Mouse (Mus musculus): ENCODE results near the gene Dscam. TPM values are rescaled to one million over a fixed set of nuclear protein-coding genes. Genes with fewer than 3 reads are reported as not detected.
A peak's percentile ranks its signal among the peaks of the same experiment; 100 is the strongest.

The Dscam gene
- total and polyA plus RNA-seq, 2 experiments: not detected

DNA sequence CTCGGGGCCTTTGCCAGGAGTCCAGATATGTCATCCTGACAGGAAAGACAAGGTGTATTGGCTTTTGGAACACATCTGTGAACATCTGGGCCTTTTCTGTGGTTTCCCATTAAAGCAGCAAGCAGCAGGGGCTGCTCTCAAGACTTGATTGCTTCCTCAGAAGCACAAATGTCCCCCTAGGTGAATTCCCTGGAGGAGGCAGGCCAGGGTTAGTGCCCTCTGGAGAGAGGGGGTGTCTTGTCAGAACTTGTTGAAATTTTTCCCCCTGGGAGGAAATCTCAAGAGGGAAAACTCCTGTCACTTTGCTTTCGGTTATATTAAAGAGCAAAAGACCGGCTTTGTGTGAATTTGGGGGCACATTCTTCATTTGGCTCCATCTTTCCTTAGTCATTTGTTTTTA lies 1.9 kb downstream of the Dscam start:
- Histone ChIP-seq H3K79me2 (ENCODE audit: control insufficient read depth, insufficient read depth, low read length) (no peaks in the 10 kb centered on the region), H3K9ac (ENCODE audit: low read depth, low read length) (no peak overlapping the region), H3K36me3 (ENCODE audit: control insufficient read depth, insufficient read depth, low read length) (no peaks in the 10 kb centered on the region), H3K27me3 (ENCODE audit: control insufficient read depth, insufficient read depth, low read length) (peaks cover 8% of the 10 kb centered on the region; the same call in 1 of the 2 replicates), H3K27ac (replicated peaks; ENCODE audit: insufficient read depth, low read depth, low read length) (no peak overlapping the region), H3K4me1 (ENCODE audit: control insufficient read depth, insufficient read depth, low read length) (no peaks in the 10 kb centered on the region), H3K4me3 (ENCODE audit: insufficient read depth, low read depth, low read length) (no peak overlapping the region)
- 60% methylated on average over 3 of the region's 3 CpGs for WGBS
- TF ChIP-seq CTCF (IDR thresholded peaks at IDR 0.05; ENCODE audit: low read depth, low read length): no peak
- no peak for TF ChIP-seq POLR2A (IDR thresholded peaks at IDR 0.05; ENCODE audit: extremely low read depth, insufficient read depth, low read length)
- DNase-seq (ENCODE audit: extremely low read depth, low read depth, low spot score): no peak

DNA sequence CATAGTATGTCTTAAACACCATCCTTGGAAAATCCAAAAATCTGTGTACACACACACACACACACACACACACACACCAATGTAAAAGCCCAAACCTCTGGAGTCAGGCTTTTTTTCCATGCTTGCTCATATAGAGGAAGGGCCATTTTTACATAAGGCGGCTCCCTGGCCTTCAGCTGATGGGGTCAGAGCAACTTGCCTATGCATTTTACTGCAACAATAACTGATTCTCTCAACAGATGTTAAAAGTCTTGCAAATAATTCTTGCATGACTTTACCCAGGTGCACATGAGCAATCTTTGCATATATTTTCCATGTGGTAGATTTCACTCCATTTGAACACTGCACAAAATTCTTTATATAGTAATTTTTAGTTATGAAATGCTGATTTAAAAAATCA lies 2.5 kb downstream of the Dscam start:
- Histone ChIP-seq H3K9ac (ENCODE audit: low read depth, low read length) (no peak overlapping the region), H3K27ac (replicated peaks; ENCODE audit: insufficient read depth, low read depth, low read length) (no peak overlapping the region), H3K27me3 (ENCODE audit: control insufficient read depth, insufficient read depth, low read length) (peaks cover 8% of the 10 kb centered on the region; the same call in 1 of the 2 replicates), H3K79me2 (ENCODE audit: control insufficient read depth, insufficient read depth, low read length) (no peaks in the 10 kb centered on the region), H3K4me3 (ENCODE audit: insufficient read depth, low read depth, low read length) (no peak overlapping the region), H3K36me3 (ENCODE audit: control insufficient read depth, insufficient read depth, low read length) (no peaks in the 10 kb centered on the region), H3K4me1 (ENCODE audit: control insufficient read depth, insufficient read depth, low read length) (no peaks in the 10 kb centered on the region)
- DNase-seq (ENCODE audit: extremely low read depth, low read depth, low spot score): no peak
- WGBS: 97% methylated on average over 1 of the region's 1 CpGs
- TF ChIP-seq POLR2A (IDR thresholded peaks at IDR 0.05; ENCODE audit: extremely low read depth, insufficient read depth, low read length) (no peak), CTCF (IDR thresholded peaks at IDR 0.05; ENCODE audit: low read depth, low read length) (no peak)

GRCm38 (mm10) chr16:97166166-97166565 lies 4.4 kb downstream of the Dscam start:
- 61% methylated on average over 2 of the region's 2 CpGs for WGBS
- no peak overlapping the region for H3K4me3 ChIP-seq (ENCODE audit: insufficient read depth, low read depth, low read length)
- H3K4me1 ChIP-seq (ENCODE audit: control insufficient read depth, insufficient read depth, low read length): no peaks in the 10 kb centered on the region
- DNase-seq (ENCODE audit: extremely low read depth, low read depth, low spot score): no peak
- no peaks in the 10 kb centered on the region for H3K79me2 ChIP-seq (ENCODE audit: control insufficient read depth, insufficient read depth, low read length)
- no peak overlapping the region for H3K27ac ChIP-seq (replicated peaks; ENCODE audit: insufficient read depth, low read depth, low read length)
- TF ChIP-seq POLR2A (IDR thresholded peaks at IDR 0.05; ENCODE audit: extremely low read depth, insufficient read depth, low read length): no peak
- TF ChIP-seq CTCF (IDR thresholded peaks at IDR 0.05; ENCODE audit: low read depth, low read length): no peak
- H3K36me3 ChIP-seq (ENCODE audit: control insufficient read depth, insufficient read depth, low read length): no peaks in the 10 kb centered on the region
- H3K27me3 ChIP-seq (ENCODE audit: control insufficient read depth, insufficient read depth, low read length): peaks cover 3% of the 10 kb centered on the region; the same call in 1 of the 2 replicates
- H3K9ac ChIP-seq (ENCODE audit: low read depth, low read length): no peak overlapping the region

DNA sequence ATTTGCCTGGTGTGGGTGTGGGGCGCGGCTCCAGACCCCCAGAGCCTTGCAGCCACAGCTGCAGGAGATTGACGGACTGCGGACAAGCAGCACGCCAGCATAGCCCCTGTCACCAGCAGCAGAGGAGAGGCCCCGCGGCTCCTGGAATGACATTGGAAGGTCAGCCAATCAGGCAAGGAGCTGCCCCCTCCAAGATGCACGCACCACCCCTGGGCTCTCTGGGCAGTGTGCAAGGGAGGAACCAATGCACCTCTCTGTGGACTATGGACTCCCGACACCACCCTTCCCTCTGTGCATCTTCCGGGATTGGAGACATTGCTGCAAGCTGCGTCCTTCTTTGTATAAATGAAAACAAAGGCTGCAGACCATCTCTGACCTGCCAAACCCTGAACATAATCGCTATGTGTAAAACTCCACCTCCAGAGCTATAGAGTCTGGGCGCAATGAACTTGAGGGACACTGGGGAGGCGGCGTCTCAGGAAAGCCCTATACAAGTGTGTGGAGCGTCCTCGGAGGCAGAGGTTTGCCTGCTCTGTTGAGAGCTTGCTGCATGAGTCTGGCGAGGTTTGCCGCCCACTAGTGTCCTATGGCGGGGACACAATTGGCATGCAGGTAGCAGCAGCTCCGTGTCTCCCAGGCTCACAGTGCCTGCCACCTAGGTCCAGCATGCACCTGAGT lies 5.0 kb downstream of the Dscam start:
- no peaks in the 10 kb centered on the region for H3K4me1 ChIP-seq (ENCODE audit: control insufficient read depth, insufficient read depth, low read length)
- no peak overlapping the region for H3K9ac ChIP-seq (ENCODE audit: low read depth, low read length)
- no peaks in the 10 kb centered on the region for H3K79me2 ChIP-seq (ENCODE audit: control insufficient read depth, insufficient read depth, low read length)
- TF ChIP-seq CTCF (IDR thresholded peaks at IDR 0.05; ENCODE audit: low read depth, low read length): peak; percentile 79
- TF ChIP-seq POLR2A (IDR thresholded peaks at IDR 0.05; ENCODE audit: extremely low read depth, insufficient read depth, low read length): no peak
- no peaks in the 10 kb centered on the region for H3K36me3 ChIP-seq (ENCODE audit: control insufficient read depth, insufficient read depth, low read length)
- 3% methylated on average over 21 of the region's 21 CpGs for WGBS
- 0 out of 2 replicates have a peak, but pooled peaks cover 3% of the 10 kb centered on the region for H3K27me3 ChIP-seq (ENCODE audit: control insufficient read depth, insufficient read depth, low read length)
- H3K27ac ChIP-seq (replicated peaks; ENCODE audit: insufficient read depth, low read depth, low read length): no peak overlapping the region
- peak; percentile 7 for DNase-seq (ENCODE audit: extremely low read depth, low read depth, low spot score)
- no peak overlapping the region for H3K4me3 ChIP-seq (ENCODE audit: insufficient read depth, low read depth, low read length)

DNA sequence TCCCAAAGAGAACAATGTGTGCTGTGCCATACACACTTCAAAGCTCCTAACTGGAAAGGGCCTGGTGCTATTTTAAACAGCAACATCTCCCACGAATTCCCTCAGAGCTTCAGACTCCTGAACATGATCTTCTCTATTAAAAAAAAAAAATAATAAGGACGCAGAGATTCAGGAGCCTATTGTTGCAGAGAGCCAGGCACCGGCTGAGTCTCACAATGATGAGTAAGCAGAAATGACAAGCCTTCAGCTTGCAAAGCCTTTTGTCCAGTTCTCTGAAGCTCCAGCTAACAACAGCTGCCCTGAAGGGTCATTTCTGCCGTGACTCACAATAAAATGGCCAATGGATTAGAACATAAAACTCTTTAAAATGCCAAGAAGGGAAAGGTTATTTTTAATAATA lies 12.3 kb downstream of the Dscam start:
- Histone ChIP-seq H3K27ac (replicated peaks; ENCODE audit: insufficient read depth, low read depth, low read length) (no peak overlapping the region), H3K9ac (ENCODE audit: low read depth, low read length) (no peak overlapping the region), H3K4me3 (ENCODE audit: insufficient read depth, low read depth, low read length) (no peak overlapping the region), H3K27me3 (ENCODE audit: control insufficient read depth, insufficient read depth, low read length) (no peaks in the 10 kb centered on the region; the same call in 1 of the 2 replicates), H3K4me1 (ENCODE audit: control insufficient read depth, insufficient read depth, low read length) (no peaks in the 10 kb centered on the region), H3K36me3 (ENCODE audit: control insufficient read depth, insufficient read depth, low read length) (no peaks in the 10 kb centered on the region), H3K79me2 (ENCODE audit: control insufficient read depth, insufficient read depth, low read length) (no peaks in the 10 kb centered on the region)
- no peak for DNase-seq (ENCODE audit: extremely low read depth, low read depth, low spot score)
- no peak for TF ChIP-seq POLR2A (IDR thresholded peaks at IDR 0.05; ENCODE audit: extremely low read depth, insufficient read depth, low read length)
- TF ChIP-seq CTCF (IDR thresholded peaks at IDR 0.05; ENCODE audit: low read depth, low read length): no peak
- 61% methylated on average over 4 of the region's 4 CpGs for WGBS

DNA sequence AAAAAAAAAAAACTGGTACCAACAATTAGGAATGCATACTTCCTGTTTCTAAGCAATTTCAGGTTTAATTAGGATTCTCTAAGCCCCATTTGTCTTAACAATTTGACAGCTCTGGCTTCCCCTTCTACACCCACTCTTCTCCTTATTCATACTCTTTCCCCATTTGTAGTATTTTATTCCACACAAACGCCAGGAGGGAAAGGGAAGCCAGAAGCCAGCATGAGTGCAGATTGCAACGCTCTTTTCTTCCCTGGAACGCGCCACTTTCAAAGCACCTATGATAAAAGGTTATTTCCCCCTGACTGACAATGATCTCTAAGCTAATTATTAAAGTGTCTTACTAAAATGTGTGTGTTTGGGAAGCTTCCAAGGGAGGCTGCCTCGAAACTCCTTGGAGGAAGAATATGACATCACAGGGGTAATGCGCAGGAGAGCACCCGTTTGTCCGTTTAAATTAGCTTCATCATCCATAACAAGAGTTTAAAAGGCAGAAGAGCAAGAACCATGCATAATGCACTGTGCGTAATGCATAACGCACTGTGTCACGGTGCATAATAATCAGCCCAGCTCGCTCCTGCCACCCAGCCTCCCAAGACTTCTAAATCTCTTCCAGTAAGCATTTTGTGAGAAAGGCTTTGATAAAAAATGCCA lies 25.9 kb downstream of the Dscam start:
- Histone ChIP-seq H3K36me3 (ENCODE audit: control insufficient read depth, insufficient read depth, low read length) (no peaks in the 10 kb centered on the region), H3K9ac (ENCODE audit: low read depth, low read length) (no peak overlapping the region), H3K27me3 (ENCODE audit: control insufficient read depth, insufficient read depth, low read length) (no peaks in the 10 kb centered on the region), H3K79me2 (ENCODE audit: control insufficient read depth, insufficient read depth, low read length) (no peaks in the 10 kb centered on the region), H3K27ac (replicated peaks; ENCODE audit: insufficient read depth, low read depth, low read length) (no peak overlapping the region), H3K4me3 (ENCODE audit: insufficient read depth, low read depth, low read length) (no peak overlapping the region), H3K4me1 (ENCODE audit: control insufficient read depth, insufficient read depth, low read length) (no peaks in the 10 kb centered on the region)
- TF ChIP-seq CTCF (IDR thresholded peaks at IDR 0.05; ENCODE audit: low read depth, low read length) (no peak), POLR2A (IDR thresholded peaks at IDR 0.05; ENCODE audit: extremely low read depth, insufficient read depth, low read length) (no peak)
- no peak for DNase-seq (ENCODE audit: extremely low read depth, low read depth, low spot score)
- 77% methylated on average over 12 of the region's 12 CpGs for WGBS
